Mouse (Mus musculus) neural tube, embryonic 13.5 days (tissue): ENCODE data around the gene Gm20929. TPM values are rescaled to one million over a fixed set of nuclear protein-coding genes. Genes with fewer than 3 reads are reported as not detected.
"Not testable (repeated sequence)": the region's sequence is repeated elsewhere in the genome, so short reads cannot be mapped to it uniquely, and the experiment has no call there.

Source experiments
- ATAC-seq: fragments of 200-750 bp; cut with Nextera tagmentation; 2 replicates; pipeline ENCODE4 v1.8.0; 2017; ENCODE audit warnings: low read depth, mild to moderate bottlenecking, moderate TSS enrichment, moderate library complexity
- H3K27ac ChIP-seq: fragments of 300-500 bp; sonication (generic); replicated peaks from 2 replicates; pipeline ENCODE4 v1.5.1; 2015; ENCODE audit warnings: moderate library complexity, mild to moderate bottlenecking, inconsistent platforms
- H3K27me3 ChIP-seq: fragments of 300-500 bp; sonication (generic); 2 replicates; pipeline ENCODE4 v1.6.1; 2015; ENCODE audit warnings: mild to moderate bottlenecking, inconsistent platforms
- H3K36me3 ChIP-seq: fragments of 300-500 bp; sonication (generic); 2 replicates; pipeline ENCODE4 v1.6.1; 2015; ENCODE audit warnings: mild to moderate bottlenecking, inconsistent platforms
- H3K4me1 ChIP-seq: fragments of 300-500 bp; sonication (generic); replicated peaks from 2 replicates; pipeline ENCODE4 v1.6.1; 2015; ENCODE audit warnings: inconsistent platforms
- H3K4me2 ChIP-seq: fragments of 300-500 bp; sonication (generic); 2 replicates; pipeline ENCODE4 v1.6.1; 2015; ENCODE audit warnings: inconsistent platforms, mild to moderate bottlenecking, moderate library complexity
- H3K4me3 ChIP-seq: fragments of 300-500 bp; sonication (generic); 2 replicates; pipeline ENCODE4 v1.5.1; 2015; ENCODE audit warnings: mild to moderate bottlenecking, inconsistent platforms
- H3K9ac ChIP-seq: fragments of 300-500 bp; sonication (generic); 2 replicates; pipeline ENCODE4 v1.6.1; 2015; ENCODE audit warnings: moderate library complexity, mild to moderate bottlenecking, inconsistent platforms
- H3K9me3 ChIP-seq: fragments of 300-500 bp; sonication (generic); 2 replicates; pipeline ENCODE4 v1.6.1; 2016; ENCODE audit warnings: inconsistent platforms
- WGBS: fragments of 180-500 bp; shearing (Covaris S2); methylation state at CpG from one replicate; pipeline ENCODE4 v1.1.7; 2015; 5-methylcytosine and 5-hydroxymethylcytosine counted together
- polyA plus RNA-seq: library from polyadenylated mRNA; unstranded; fragments of >200 nt; fragmentation: Nextera tagmentation; extraction: Ambion mirVana; gene quantifications from 2 replicates; pipeline ENCODE4 v1.2.1, GENCODE M21; 2015

The Gm20929 gene
- not detected in 2 replicates for polyA plus RNA-seq

DNA sequence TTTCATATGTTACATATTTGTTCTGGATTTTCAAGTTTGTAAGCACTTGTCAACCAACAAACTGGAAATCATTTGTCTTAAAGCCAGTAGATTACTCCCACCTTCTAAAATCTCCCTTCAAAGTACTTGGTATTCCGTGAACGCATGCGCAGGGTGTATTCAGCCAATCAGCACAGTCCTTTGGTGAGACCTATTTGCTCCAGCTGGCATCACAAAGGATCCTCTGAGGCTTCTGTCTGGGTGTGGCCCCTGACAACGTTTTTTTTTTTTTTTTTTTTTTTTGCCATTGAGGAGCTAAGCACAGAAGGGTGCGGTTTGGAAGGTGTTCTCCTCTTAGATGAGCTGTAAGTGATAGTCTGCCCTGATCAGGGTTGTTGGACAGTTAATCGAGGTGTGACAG lies at the start of gene Gm20929:
TSS of gene Gm20929 (plus strand) at position 301 of the 400 bp plus-strand sequence.
- H3K27me3 ChIP-seq, H3K36me3 ChIP-seq, ATAC-seq, H3K4me3 ChIP-seq, H3K27ac ChIP-seq, H3K9me3 ChIP-seq, H3K4me1 ChIP-seq, H3K9ac ChIP-seq, H3K4me2 ChIP-seq: not testable (repeated sequence)
- WGBS: no CpG with 5 or more reads among the region's 6 CpGs
